In genomic region chr13:8487756-8488434, GRCm38 (mm10) we compare ENCODE assay signal across 17 mouse cellular contexts.
DNase-seq lines count a peak whose midpoint lies in the region; ATAC-seq lines count a peak whose summit lies in the region.
"Had no signal": no experiment of that assay in that cellular context is flagged by ENCODE, and none has a peak within 500 bp of the region (broad histone marks: within the 10 kb centered on the region; RNA-seq: fewer than 3 reads in every experiment).

No protein-coding gene starts in this region.

- no peaks in the 10 kb centered on the region for H3K4me1 ChIP-seq in hindbrain, embryonic 11.5 days (replicated peaks; ENCODE audit: control insufficient read depth, insufficient read depth, low read length)
- H3K4me1 ChIP-seq in hindbrain, embryonic 10.5 days (replicated peaks) = no peaks in the 10 kb centered on the region
- H3K4me1 ChIP-seq in heart, embryonic 11.5 days (ENCODE audit: control insufficient read depth, insufficient read depth, low read length) = no peaks in the 10 kb centered on the region
- H3K4me1 ChIP-seq: heart, embryonic 12.5 days had no signal

- no peaks in the 10 kb centered on the region for H3K36me3 ChIP-seq in hindbrain, embryonic 11.5 days (ENCODE audit: control insufficient read depth, insufficient read depth, low read length)
- no peaks in the 10 kb centered on the region for H3K36me3 ChIP-seq in hindbrain, embryonic 10.5 days
- H3K36me3 ChIP-seq in heart, embryonic 11.5 days (ENCODE audit: control insufficient read depth, insufficient read depth, low read length) = no peaks in the 10 kb centered on the region
- H3K36me3 ChIP-seq: heart, embryonic 12.5 days had no signal

- WGBS in hindbrain, embryonic 11.5 days = 69% methylated on average over 5 of the region's 5 CpGs
- 70% methylated on average over 5 of the region's 5 CpGs for WGBS in hindbrain, embryonic 10.5 days
- WGBS in heart, embryonic 11.5 days (ENCODE audit: insufficient replicate concordance) = 67% methylated on average over 5 of the region's 5 CpGs

- DNase-seq in hindbrain, embryonic 11.5 days (ENCODE audit: low spot score) = peak; percentile 18
- DNase-seq in hindbrain, embryonic 10.5 days (ENCODE audit: low spot score) = no peak
- peak; percentile 49 for DNase-seq in embryo, embryonic 11 days
- DNase-seq in kidney, adult 11 months = peak; percentile 6
- peak; percentile 60 to 70 for DNase-seq in kidney, postnatal 4 days
- no peak for DNase-seq in Muller cell, postnatal 12 days (ENCODE audit: inconsistent ontology term)
- no peak for DNase-seq in right cerebral cortex, postnatal 25 days
- DNase-seq: adrenal gland, adult 8-10 months; cerebellum, adult 11-12 months; gastrocnemius, adult 2 months; lung, adult 2 months; spleen, adult 18-20 months had no signal

- no peak overlapping the region for H3K4me3 ChIP-seq in hindbrain, embryonic 11.5 days (ENCODE audit: low read depth, low read length)
- H3K4me3 ChIP-seq in hindbrain, embryonic 10.5 days = no peak overlapping the region
- H3K4me3 ChIP-seq in heart, embryonic 11.5 days (ENCODE audit: low read depth, low read length) = no peak overlapping the region
- H3K4me3 ChIP-seq: erythroblast, embryonic 14.5 days; gastrocnemius, adult 2 months; heart, embryonic 12.5 days; left cerebral cortex, adult 2 months had no signal

- H3K9me3 ChIP-seq in hindbrain, embryonic 11.5 days (ENCODE audit: control insufficient read depth, low read length) = no peaks in the 10 kb centered on the region
- no peaks in the 10 kb centered on the region for H3K9me3 ChIP-seq in hindbrain, embryonic 10.5 days
- no peaks in the 10 kb centered on the region for H3K9me3 ChIP-seq in heart, embryonic 11.5 days (replicated peaks; ENCODE audit: control insufficient read depth, low read length)
- H3K9me3 ChIP-seq: heart, embryonic 12.5 days had no signal

- H3K27ac ChIP-seq in hindbrain, embryonic 11.5 days (ENCODE audit: low read depth, low read length) = no peak overlapping the region
- no peak overlapping the region for H3K27ac ChIP-seq in hindbrain, embryonic 10.5 days
- no peak overlapping the region for H3K27ac ChIP-seq in heart, embryonic 11.5 days (ENCODE audit: low read depth, low read length)
- H3K27ac ChIP-seq: gastrocnemius, adult 2 months; left cerebral cortex, adult 2 months had no signal

- H3K4me2 ChIP-seq in hindbrain, embryonic 11.5 days (replicated peaks; ENCODE audit: low read depth, low read length) = no peak overlapping the region
- no peak overlapping the region for H3K4me2 ChIP-seq in heart, embryonic 11.5 days
- H3K4me2 ChIP-seq: heart, embryonic 12.5 days had no signal

- H3K27me3 ChIP-seq in hindbrain, embryonic 11.5 days (ENCODE audit: control insufficient read depth, insufficient read depth, low read length) = no peaks in the 10 kb centered on the region
- no peaks in the 10 kb centered on the region for H3K27me3 ChIP-seq in hindbrain, embryonic 10.5 days (ENCODE audit: insufficient read depth, poor library complexity, severe bottlenecking)
- H3K27me3 ChIP-seq in heart, embryonic 11.5 days (ENCODE audit: control insufficient read depth, insufficient read depth, low read length) = no peaks in the 10 kb centered on the region
- H3K27me3 ChIP-seq: heart, embryonic 12.5 days had no signal

- no peak overlapping the region for H3K9ac ChIP-seq in hindbrain, embryonic 11.5 days (ENCODE audit: low read depth, low read length)
- H3K9ac ChIP-seq in heart, embryonic 11.5 days (ENCODE audit: low read depth, low read length) = no peak overlapping the region
- H3K9ac ChIP-seq: heart, embryonic 12.5 days had no signal

- ATAC-seq in hindbrain, embryonic 11.5 days (ENCODE audit: low FRiP score) = no peak
- ATAC-seq in heart, embryonic 11.5 days (replicated peaks; ENCODE audit: insufficient number of reproducible peaks, low FRiP score, low TSS enrichment) = no peak
- ATAC-seq: inflammation-experienced regulatory T-cells, adult 6 months had no signal

Comparison
In these comparisons a context has a peak if more than half of its experiments do, and no peak if none do; other contexts are left out.
1. DNase-seq: peak in hindbrain, embryonic 11.5 days (single experiment), embryo, embryonic 11 days (single experiment), kidney, adult 11 months (single experiment) and kidney, postnatal 4 days (2 of 2); none in hindbrain, embryonic 10.5 days (single experiment), Muller cell, postnatal 12 days (single experiment) and right cerebral cortex, postnatal 25 days (single experiment).